Mouse (Mus musculus): ENCODE results near the gene Gm3488.
"Not testable (repeated sequence)": the region's sequence is repeated elsewhere in the genome, so short reads cannot be mapped to it uniquely, and the experiment has no call there.

DNA sequence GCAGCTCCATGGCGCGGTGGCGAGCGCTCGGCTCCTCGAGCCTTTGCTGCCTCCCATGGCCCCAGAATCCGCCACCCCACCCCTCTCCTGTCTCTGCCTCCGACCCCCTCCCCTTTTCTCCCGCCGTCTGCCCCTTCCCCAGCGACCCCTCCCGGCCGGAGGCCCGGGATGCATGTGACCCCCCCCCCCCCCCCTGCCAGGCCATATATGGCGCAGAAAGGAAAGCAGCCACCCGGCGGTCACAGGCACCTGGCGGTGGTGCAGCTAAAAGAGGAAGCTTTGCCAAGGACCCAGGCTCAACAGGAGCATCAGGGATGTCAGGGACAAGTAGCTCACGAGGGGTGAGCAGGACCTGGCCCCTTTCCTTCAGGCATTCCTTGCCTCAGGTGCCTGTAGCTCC, 41.0 kb upstream of the Gm3488 start:
- TF ChIP-seq CTCF (IDR thresholded peaks at IDR 0.05; ENCODE audit: control insufficient read depth, insufficient read depth, insufficient read length); MYOD1 (IDR thresholded peaks at IDR 0.05; ENCODE audit: control insufficient read depth, insufficient read length, low read depth); MYOG (IDR thresholded peaks at IDR 0.05; ENCODE audit: control insufficient read depth, extremely low read depth, insufficient read length): not testable (repeated sequence)

All from C2C12 (cell line).